Mouse (Mus musculus) heart, postnatal 25 days (tissue): ENCODE measurements around the gene Rasgrp1. TPM values are rescaled to one million over a fixed set of nuclear protein-coding genes. Genes with fewer than 3 reads are reported as not detected.

ENCODE experiments used
- DNase-seq: peaks from one replicate; pipeline ENCODE4 v3.0.0; 2022; ENCODE audit warnings: low spot score
- intact Hi-C: fragments of 180-260 bp; cut with DNase I; formaldehyde crosslinking; loops from one replicate; pipeline ENCODE4 v1.15.1; 2025
- total RNA-seq, 2 experiments: library from RNA; stranded (reverse); gene quantifications; 2 replicates each; pipeline ENCODE4 v1.2.3; 2021

Rasgrp1 gene
- total RNA-seq, 2 experiments from 2014 or later = 0.26 to 0.56 TPM

DNA sequence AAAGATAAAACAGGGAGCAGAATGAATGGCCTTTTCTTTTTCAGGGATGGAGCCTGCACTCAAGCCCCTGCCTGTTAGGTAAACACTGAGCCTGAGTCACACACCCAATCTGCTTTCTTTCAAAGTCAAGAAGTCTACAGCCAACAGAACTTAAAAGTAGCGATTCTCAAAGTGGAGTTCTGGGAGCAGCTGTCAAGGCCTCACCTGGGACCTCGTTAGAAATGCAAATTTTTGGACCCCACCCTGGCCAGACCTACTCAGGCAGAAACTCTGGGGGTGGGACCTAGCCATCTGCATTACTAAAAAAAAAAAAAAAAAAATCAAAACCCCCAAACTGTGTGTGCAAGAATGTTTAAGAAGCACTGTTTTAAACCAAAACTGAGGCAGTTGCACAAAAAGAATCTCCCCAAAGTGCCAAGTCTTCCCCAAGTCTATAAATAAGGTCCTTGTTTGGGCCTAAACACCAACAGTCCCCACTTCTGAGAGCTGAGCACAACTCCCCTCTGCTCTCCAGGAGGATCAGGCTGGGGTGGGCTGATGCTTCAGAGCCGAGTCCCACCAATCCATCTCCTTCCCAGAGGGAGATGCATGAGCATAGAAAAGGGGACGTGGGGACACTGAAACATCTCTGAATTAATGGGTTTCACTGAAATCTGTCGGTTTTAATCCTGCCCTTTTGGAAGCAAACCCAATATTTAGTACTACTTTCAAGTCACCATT, 5.7 kb downstream of the Rasgrp1 start:
- DNase-seq = no peak
- intact Hi-C loops = no loop called here

DNA sequence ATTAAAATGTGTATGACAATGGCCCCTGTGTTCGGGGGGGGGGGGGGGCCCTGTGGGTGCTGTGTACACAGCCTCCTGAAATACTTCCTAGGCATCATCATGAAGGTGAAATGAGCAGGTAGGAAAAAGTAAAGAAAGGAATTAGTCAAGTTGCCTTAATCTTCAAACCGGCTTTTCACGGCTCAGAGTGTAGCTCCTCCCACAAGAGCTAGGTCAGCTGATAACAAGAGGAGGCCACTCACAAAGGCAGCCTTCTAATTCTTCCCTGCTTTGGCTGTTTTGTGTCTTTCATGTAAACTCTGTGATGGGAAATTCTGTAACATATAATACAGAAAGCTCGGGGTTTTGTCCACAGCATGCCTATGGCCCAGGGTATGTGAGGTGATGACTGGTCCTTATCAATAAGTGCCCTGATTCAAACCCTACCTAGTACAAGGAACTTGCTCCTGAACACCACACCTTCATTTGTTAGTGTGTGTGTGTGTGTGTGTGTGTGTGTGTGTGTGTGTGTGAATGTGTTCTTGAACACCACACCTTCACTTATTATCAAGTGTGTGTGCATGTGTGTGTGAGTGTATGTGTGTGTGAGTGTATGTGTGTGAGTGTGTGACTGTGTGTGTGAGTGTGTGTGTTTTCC, 7.1 kb downstream of the Rasgrp1 start:
- DNase-seq = no peak
- intact Hi-C loops = no loop called here

DNA sequence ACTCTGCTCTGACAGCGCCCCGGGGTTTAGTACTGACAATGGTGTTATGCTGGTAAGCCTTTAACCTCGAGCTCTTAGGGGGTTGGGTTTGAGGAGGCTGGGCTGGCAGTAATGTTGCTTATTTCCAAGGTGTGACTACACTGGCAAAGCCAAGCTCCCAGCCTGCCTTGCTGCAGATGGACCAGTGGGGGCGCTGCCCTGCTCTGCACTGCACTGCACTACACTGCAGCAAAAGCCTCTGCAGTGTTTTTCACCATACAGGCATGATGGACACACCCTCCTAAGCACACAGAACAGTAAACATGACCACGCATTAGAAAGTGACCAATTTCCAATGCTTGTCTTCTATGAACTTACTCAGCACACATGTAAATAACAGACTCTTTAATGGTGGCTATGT, 11.2 kb downstream of the Rasgrp1 start:
- no peak for DNase-seq
- intact Hi-C loops = no loop called here

DNA sequence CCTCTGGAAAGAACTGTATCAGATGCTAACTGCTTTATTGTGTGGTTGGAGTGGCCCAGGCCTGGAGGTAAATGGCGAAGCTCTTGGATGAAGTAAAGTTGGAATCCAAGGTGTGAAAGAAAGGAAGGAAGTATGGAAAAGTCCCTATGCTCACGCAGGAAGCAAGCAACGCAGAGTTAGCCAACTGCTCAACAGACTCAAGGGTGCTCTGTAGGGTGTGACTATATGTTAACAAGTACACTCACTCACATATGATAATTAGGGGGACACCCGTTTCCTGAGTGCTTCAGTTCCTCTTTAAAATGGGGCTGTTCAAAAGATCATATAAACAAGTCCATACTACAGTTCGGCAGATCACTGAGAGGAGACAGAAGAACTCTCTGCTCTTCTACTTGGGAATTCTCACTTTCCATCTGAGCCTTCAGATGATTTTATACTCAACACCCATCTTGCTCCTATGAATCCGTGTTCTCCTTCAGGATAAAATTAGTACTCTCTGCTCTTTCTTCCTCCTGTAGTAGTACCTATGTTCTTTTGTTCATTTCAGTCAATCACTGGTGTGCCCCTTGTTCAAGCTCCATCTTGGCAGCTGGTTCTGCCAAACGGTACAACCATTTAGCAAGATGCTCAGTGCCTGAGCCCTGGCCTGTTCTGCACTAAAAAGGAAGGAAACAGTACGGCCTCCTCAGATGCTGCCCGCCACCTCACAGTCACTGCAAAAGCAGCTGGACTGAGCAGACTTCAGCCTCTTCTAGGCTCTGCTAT, 14.1 kb downstream of the Rasgrp1 start:
- intact Hi-C loops = no loop called here
- no peak for DNase-seq

DNA sequence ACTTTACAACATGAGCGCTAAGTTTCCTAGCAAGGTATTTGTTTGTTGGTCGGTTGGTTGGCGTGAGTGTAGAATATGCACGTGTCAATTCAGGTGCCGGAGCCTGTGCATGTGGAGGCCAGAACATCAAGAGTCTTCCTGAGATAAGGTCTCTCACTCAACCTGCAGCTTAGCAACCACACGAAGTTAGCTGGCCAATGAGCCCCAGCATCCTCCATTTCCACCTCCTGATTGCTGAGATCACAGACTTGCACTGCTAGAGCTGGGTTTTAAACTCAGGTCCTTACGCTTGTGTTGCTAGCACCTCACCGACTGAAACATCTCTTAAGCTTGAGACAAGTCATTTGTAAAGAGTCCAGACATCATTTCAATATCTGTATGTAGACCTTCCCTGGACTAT, 20.4 kb downstream of the Rasgrp1 start:
- intact Hi-C loops = no loop called here
- DNase-seq = no peak

DNA sequence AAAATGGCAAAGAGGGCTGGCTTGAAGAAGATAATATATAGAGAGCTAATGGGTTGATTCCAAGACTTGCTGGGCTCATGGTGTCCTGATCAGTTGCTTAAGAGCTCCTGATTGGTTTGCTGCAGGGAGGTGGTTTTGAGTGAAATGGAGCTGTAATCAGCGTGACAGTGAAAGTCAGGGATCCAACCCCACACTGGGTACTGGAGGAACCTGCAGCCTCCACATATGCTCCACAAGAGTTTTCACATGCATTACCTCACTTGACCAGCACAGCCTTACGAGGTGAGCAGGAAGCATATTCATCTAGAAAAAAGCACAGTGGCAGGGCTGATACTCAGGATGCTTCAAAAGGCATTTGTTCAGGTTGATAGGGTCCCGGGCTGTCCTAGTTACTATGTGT, 21.6 kb downstream of the Rasgrp1 start:
- DNase-seq = no peak
- intact Hi-C loops = no loop called here

DNA sequence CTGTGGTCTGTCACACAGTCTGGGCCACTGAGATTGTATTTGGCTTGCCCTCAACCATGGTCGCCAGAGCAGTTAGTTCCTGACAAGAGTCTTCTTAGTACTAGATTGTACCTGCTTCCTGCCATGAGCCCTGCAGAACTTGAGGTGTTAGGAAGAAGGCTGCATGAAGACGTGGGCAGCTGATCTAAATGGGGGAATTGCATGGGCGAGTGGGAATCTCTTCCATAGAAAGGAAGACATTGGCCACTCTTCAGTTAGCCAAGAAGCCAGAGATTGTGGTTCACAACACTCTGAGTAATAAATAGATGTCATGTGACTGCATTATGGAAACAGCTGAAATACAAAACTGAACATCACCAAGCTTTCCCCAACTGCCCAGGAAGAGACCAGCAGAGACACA, 23.8 kb downstream of the Rasgrp1 start:
- intact Hi-C loops = no loop called here
- no peak for DNase-seq

DNA sequence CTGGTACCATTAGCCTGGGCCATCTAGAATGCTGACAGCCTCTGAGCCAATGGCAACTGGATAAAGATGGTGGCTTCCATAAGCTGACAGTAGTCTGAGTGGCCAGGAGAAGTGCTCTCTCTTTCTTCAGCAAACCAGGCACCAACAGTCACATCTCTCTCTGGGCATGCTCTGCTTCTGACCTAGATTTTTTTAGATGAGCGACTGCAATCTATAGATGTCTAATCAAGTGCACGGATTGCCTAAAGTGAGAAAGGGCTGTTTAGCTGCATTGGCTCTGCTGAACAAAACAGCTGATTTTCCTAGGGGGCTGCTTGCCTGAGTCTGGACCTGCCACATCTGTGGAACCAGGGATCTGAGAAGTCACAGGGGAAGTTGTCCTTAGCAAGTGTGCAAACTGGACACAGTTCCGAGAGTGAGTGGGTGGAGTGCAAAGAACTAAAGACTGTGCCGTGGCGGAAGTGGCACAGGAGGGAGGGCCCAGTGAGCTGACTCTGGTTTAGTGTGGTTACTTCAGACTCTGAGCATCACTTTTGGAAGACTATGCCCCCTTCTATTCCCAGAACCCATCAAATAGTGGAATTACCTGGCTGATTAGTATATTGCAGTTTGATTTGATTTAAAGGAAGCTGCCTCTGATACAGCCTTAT, 29.1 kb downstream of the Rasgrp1 start:
- DNase-seq = no peak
- intact Hi-C loops = no loop called here

DNA sequence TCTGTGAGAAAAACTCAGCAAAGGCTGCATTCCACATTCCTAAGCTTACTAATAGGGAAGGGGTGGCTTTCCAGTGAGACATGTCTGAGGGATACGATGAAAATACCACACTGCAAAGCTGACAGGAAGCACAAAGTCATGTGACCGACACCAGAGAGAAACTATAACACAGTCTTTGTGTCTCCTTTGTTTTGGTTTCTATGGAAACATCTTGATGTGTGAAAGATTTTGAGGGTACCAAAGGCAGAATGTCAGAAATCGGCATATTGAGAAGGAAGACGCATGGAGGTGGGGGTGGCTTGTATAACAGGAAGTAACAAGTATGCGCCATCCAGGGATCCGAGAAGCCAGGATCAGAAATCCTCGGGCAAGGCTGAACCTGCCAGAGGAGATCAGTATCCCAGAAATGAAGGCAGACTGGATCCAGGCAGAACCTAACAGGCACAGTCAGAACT, 30.3 kb downstream of the Rasgrp1 start:
- intact Hi-C loops = no loop called here
- DNase-seq = no peak

DNA sequence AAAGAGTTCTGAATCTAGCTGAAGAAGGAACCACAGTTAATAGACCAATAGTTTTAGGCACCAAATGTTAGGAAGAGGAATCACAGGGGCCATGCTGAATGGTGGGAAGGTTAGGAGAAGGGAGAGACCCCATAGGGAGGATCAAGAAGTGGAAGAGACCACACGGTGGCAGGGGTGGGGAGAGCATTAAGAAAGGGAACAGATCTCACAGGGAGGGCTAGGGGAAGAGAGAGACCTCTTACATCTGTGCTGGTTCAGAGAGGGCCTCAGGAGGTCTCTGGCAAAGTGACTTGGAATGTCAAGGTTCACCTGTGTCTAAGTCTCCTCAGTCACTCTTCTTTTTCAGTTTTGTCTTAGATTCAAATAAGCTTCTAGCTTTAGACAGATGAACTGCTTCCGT, 30.8 kb downstream of the Rasgrp1 start:
- intact Hi-C loops = no loop called here

DNA sequence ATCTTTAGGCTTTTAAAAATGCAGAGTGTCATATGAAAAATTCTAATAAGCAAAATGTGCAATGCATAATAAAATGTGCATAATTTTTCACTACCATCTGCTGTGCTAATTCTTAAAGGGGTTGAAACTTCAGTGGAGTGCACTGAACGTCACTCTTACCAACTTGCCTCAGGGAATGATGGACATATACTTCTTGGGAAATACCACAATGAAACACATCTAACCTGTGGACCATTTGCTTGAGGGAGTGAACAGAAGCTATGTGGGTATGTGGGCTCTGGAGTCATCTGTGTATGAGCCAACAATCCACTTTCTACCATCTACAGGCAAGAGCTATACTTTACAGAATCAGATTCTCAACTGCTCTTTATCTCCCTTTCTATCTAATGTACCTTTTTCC, 31.5 kb downstream of the Rasgrp1 start:
- DNase-seq = no peak
- intact Hi-C loops = no loop called here

More for the DNA sequence above, 30.8 kb downstream of the Rasgrp1 start:
- DNase-seq = no peak

DNA sequence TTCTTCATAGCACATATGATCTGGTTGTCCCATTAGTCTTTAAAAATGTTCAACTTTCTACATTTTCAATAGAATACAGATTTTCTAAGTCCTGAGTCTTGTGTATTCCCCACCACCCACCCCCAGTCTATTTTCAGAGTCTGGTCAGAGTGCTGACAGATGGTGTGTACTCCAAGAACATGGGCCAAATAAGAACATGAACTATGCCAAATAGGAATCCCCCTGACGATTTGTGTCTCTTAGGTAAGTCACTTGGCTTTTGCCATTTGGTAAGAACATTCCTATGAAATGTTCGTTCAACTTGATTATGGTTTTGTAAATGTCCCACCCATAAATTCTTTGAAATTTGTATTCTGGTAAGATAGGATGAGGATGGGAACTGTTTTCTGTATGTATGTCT, 33.8 kb downstream of the Rasgrp1 start:
- DNase-seq = no peak
- intact Hi-C loops = no loop called here

DNA sequence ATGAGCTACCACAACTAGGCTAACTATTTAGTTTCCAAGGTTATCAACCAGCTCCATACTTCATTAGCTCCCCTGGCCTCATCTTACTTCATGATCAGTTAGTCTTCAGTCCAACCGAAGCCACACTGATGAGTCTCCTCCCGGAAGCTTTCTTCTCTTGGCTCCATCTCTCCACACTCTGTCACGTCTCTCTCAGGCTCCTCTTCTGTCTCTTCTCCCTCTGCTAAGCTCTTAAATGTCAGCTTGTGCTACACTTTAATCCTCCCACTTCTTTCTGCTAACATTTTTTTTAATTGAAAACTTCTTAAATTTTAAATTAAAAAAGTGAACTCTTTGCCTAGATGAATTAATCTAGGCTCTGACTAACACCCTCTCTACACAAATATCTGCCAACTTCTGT, 34.8 kb downstream of the Rasgrp1 start:
- intact Hi-C loops = no loop called here
- DNase-seq = no peak

DNA sequence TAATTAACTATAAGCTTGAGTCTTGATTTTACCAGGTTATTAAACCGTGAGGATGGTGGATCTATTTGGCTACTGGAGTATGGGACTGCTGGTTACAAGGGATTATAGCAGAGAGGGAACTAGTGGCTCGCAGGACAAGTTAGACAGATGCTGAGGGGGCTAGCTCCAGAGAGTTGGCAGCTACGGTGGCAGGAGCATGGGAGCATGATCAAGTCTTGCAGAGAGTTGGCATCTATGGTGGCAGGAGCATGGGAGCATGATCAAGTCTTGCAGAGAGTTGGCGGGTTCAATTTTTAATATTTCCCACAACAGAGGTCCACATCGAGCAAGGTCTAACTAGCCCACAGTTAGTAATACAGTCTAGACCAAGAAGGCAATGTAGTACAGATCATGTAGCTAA, 37.9 kb downstream of the Rasgrp1 start:
- intact Hi-C loops = no loop called here
- DNase-seq = no peak

DNA sequence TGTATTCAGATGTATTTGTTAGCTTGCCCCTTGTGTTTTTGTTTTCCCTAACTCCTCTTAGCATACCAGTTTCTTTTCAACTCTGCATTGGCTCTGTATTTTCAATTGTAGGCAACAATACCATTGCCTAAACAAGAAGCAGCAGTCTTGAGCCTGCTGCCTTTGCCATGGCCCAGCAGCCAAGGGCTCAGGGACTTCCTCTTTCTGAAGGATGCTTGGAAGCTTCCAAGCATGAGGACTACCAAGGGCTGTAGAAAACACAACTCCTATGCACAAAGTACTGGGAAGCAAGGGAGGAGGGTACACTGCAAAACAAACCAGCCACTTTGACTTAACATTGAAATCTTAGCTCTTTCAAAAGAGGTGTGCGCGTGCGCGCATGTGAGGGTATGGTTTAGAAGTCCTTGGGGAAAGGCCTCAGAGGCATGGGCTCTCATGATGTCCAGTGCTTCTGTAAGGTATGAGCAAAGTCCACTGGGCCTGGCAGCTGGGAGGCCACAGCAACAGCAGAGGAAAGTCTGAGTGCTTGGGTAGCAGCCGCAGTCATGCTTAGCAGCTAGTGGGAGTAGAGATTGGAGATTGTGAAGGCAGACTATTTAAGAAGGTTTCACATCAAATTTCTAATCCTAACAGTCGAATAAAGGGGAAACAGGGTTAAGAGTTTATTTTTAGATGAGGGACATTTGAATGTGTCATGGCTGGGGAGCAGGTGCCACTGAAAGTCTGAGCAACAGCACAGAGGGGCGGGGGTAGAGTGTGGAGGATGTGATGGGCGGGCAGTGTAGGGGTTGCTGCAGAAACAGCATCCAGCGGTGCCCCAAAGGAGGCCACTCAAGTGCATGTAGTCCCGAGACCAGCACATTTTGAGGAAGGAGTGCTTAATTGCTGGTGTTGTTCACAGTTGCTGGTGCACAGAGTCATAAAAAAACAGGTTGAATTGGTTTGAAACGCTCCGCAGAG, 39.1 kb downstream of the Rasgrp1 start:
- DNase-seq = no peak
- intact Hi-C loops = no loop called here

DNA sequence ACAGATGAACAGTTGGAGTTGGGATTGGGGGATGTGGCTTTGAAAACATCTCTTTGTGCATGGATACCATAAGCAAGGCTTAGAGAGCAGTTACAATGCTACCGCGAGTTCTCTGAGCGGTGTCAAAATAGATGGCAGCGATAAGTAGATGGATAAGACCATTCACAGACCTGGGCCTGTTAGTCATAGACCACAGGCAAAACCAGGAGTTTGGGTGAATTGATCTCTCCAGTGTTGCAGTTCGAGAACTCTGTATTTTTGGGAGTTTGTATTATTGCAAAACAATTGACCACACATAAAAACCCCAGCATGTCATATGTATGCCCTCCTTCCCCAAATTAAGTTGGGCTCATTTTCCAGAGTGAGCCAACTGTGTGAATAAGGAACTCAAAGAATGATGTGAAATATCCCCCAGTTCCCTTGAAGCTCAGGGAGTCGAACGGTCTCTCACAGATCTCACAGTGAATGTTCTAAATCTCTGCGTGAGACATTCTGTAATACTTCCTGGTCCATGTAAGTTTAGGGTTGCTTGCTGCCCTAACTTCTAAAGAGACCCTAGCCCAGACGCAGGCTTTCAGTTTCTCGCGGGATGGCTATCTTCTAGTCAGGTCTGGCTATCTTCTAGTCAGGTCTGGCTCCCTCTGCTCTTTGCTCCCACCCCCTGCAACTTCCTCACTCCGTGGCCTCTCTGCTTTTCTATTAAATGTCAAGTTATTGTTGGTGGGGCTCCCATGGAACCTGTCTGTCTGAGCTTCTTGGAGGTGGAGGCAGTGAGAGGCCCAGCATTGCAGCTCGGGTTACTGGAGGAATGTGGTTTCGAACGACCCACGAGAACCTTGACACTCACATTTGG, 43.0 kb downstream of the Rasgrp1 start:
- intact Hi-C loops = no loop called here

DNA sequence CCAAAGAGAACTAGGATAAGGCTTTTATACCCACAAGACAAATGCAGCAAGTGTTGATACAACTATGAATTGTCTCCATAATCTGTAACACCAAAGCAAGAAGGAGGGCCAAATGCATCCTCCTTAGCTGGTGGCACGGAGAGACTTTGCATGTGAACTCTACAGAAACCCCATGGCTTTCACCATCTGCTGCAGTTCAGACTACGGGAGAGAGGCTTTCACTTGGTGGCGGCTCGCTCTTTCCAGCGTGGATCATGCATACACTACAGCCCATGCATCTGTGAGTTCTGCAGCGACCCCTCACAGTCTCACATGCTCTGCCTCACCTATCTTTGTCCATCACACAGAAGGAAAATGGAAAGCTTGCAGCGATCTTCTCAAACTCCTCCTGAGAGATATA, 54.5 kb downstream of the Rasgrp1 start:
- no peak for DNase-seq
- intact Hi-C loops = no loop called here

More for the DNA sequence above, 43.0 kb downstream of the Rasgrp1 start:
- no peak for DNase-seq

DNA sequence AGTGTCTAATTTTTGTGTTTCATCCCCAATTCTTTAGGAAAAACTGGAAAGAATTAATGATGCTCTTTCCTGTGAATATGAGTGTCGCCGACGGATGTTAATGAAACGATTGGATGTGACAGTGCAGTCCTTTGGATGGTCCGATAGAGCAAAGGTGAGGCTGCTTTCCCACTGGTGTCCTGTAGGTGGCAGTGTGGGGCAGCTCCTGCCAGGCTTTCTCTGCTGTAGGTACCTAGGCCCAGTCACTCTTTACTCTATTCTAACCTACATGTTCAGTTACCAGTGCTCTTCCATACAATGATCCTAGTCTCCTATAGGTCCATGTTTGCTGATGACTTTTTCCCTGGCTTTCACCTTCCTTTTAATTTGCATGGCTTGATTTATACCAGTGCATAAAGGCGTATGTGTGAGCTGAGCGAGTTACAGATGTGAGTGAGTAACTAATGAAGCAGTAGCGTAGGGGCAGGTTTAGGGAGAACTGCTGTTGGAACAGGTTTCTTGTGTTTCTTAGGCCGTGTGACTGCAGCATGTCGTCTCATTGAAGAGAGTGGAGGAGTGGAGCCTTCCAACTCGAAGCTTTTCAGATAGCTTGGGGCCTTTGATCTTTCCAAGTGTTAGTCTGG, 78.9 kb downstream of the Rasgrp1 start:
- intact Hi-C loops = loop anchor here (1.0 kb wide), 1 partner anchor 175 kb away; no protein-coding TSS in a partner anchor
- DNase-seq = peak; percentile 3
